Mouse (Mus musculus) lung, postnatal 36 days (tissue): ENCODE data around the gene Meis1.
A peak's percentile ranks its signal among the peaks of the same experiment; 100 is the strongest.

Experiments
- DNase-seq: peaks from one replicate; pipeline ENCODE4 v3.0.0; 2022; ENCODE audit warnings: mixed read lengths

Gene Meis1

GRCm38 (mm10) chr11:18988637-18989263, 30.0 kb downstream of the Meis1 start:
- no peak for DNase-seq

GRCm38 (mm10) chr11:18983813-18984212, 35.0 kb downstream of the Meis1 start:
- no peak for DNase-seq

GRCm38 (mm10) chr11:18983294-18983693, 35.5 kb downstream of the Meis1 start:
- DNase-seq: no peak

GRCm38 (mm10) chr11:18982331-18982730, 36.5 kb downstream of the Meis1 start:
- no peak for DNase-seq

GRCm38 (mm10) chr11:18981367-18981766, 37.4 kb downstream of the Meis1 start:
- DNase-seq: no peak

- no peak for DNase-seq
Measured at GRCm38 (mm10) chr11:18980615-18981014, 38.2 kb downstream of the Meis1 start.

GRCm38 (mm10) chr11:18975087-18975486, 43.7 kb downstream of the Meis1 start:
- no peak for DNase-seq

- peak; percentile 16 for DNase-seq
Measured at GRCm38 (mm10) chr11:18973808-18974207, 45.0 kb downstream of the Meis1 start.

GRCm38 (mm10) chr11:18972968-18973367, 45.8 kb downstream of the Meis1 start:
- no peak for DNase-seq

GRCm38 (mm10) chr11:18971551-18971950, 47.2 kb downstream of the Meis1 start:
- DNase-seq: peak; percentile 22

GRCm38 (mm10) chr11:18969920-18970336, 48.9 kb downstream of the Meis1 start:
- DNase-seq: peak; percentile 24

GRCm38 (mm10) chr11:18964418-18964817, 54.4 kb downstream of the Meis1 start:
- no peak for DNase-seq

GRCm38 (mm10) chr11:18963202-18964136, 55.3 kb downstream of the Meis1 start:
- peak; percentile 73 for DNase-seq

- DNase-seq: no peak
Measured at GRCm38 (mm10) chr11:18959465-18959864, 59.3 kb downstream of the Meis1 start.

GRCm38 (mm10) chr11:18957805-18958770, 60.7 kb downstream of the Meis1 start:
- peak; percentile 75 for DNase-seq

- peak; percentile 23 for DNase-seq
Measured at GRCm38 (mm10) chr11:18957097-18957804, 61.5 kb downstream of the Meis1 start.

- peak; percentile 27 for DNase-seq
Measured at GRCm38 (mm10) chr11:18955969-18956368, 62.8 kb downstream of the Meis1 start.

GRCm38 (mm10) chr11:18954852-18955251, 63.9 kb downstream of the Meis1 start:
- DNase-seq: no peak

- DNase-seq: no peak
Measured at GRCm38 (mm10) chr11:18953892-18954291, 64.9 kb downstream of the Meis1 start.

- no peak for DNase-seq
Measured at GRCm38 (mm10) chr11:18948600-18949295, 70.0 kb downstream of the Meis1 start.

- peak; percentile 62 for DNase-seq
Measured at GRCm38 (mm10) chr11:18947434-18947833, 71.4 kb downstream of the Meis1 start.
